Mouse (Mus musculus): ENCODE data around the gene Olfr56.

DNA sequence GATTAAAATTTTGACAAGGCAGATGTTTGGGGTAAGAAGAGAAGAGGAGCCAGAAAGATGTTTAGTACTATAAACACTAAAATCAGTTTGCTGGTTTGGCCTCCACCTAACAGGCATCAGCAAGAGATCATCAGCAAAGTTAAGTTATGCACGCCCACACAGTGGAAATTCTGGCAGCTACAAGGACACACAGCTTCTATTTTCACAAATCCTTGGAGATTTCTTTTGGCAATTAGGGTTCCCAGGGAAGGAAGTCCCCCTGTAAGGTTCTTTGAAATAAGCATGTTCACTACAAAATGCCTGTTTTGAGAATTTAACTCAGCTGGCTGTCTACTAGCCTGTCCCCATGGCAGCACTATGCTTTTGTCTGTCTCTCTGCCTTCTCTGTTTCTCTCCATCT, 132.3 kb downstream of the Olfr56 start:
- TF ChIP-seq EP300 (IDR thresholded peaks at IDR 0.05; ENCODE audit: insufficient read depth, low read depth, low read length) (no peak), CTCF (IDR thresholded peaks at IDR 0.05; ENCODE audit: low read depth, low read length) (no peak)
